Mouse (Mus musculus): ENCODE results near the gene Lipa.

DNA sequence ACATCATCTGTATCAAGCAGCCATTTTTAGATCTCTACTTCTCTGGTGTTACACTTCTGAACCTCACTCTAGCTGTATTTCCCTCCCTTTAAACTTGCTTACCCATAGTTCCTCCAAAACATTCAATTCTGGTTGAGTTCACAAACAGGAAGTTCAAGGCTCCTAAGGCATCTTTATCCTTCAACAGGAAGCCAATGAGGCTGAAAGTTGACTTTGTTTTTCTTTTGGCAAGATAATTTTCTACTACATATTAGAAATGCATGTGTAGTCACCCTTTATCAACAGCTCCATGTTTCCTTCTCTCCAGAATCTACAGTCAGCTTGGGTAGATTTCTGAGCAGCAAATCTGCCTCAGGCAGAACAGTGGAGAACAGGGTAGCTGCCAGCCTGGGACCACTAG, 35.3 kb upstream of the Lipa start:
- TF ChIP-seq CTCF (IDR thresholded peaks at IDR 0.05; ENCODE audit: low read depth) = no peak
- no peak for TF ChIP-seq EP300 (IDR thresholded peaks at IDR 0.05; ENCODE audit: low read depth)

Data from liver, embryonic 14.5 days (tissue).